Mouse (Mus musculus) testis, postnatal 14 days (tissue): Measurements from ENCODE around the gene Abce1.

Experiments
- DNase-seq: peaks from one replicate; pipeline ENCODE4 v3.0.0; 2021; ENCODE audit warnings: low spot score

The Abce1 gene

GRCm38 (mm10) chr8:79639586-79640451 lies 71.7 kb downstream of the Abce1 start, which contains the start of gene Otud4:
TSS of gene Otud4 (plus strand) at chr8:79639618.
- peak; percentile 71 for DNase-seq

GRCm38 (mm10) chr8:79638707-79639549 lies 72.6 kb downstream of the Abce1 start:
- DNase-seq = peak; percentile 100

DNA sequence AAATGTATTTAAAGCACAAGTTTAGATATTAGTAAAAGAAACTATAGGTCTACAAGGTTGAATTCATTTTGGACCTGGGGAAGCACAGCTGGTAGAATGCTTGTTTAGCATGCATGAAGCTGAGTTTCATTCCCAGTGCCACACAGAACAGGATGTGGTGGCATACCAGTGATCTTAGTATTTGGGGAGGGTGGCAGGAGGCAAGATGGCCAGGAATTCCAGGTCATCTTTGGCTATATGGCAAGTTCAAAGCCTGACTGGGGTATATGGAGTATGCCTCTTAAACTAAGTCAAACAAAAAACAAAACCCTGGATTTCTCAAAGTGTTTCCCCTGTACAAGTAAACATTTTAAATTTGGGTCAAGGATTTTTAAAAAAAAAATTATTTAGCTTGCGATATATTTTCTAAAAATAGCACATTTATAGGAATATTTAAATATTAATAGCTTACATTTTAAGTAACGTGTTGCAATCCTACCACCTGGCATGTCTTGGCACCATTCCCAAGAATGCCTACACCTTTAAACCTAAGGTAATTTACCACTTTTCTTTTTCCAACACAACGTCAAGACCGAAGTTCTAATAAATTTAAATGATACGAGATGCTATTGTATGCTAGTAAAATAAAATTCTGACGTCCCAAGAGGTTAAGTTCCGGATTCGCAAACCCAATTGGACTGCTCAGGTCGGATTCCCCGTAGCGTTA lies 73.4 kb downstream of the Abce1 start:
- DNase-seq = no peak

DNA sequence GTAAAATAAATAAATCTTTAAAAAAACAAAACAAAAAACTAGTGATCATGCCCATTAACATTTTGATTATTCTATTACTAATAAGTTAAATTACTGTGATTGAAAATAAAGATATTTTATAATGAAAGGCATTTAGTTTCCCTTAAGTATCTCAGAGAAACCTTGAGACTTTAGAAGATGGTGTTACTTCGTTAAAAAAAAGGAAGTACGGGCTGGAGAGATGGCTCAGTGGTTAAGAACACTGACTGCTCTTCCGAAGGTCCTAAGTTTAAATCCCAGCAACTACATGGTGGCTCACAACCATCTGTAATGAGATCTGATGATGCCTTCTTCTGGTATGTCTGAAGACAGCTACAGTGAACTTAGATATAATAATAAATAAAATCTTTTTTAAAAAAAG lies 74.3 kb downstream of the Abce1 start:
- DNase-seq = no peak

DNA sequence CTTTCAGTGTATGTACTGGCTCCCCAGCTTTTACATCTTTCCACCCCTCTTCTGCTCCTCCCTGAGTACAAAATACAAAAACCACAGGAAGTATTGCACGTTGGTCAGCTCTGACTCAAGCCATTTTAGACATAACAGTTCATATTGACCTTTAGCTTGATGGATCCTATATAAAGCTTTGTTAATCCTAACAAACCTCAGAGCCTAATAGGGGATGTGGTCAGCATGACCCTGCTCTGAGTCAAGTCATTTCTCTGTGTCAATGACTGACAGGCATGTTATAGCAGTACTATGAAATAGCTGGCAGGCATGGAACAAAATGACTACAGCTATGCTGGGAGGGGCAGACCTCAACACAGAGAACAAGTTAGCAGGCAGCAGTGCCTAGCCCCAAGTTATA lies 75.4 kb downstream of the Abce1 start:
- no peak for DNase-seq

DNA sequence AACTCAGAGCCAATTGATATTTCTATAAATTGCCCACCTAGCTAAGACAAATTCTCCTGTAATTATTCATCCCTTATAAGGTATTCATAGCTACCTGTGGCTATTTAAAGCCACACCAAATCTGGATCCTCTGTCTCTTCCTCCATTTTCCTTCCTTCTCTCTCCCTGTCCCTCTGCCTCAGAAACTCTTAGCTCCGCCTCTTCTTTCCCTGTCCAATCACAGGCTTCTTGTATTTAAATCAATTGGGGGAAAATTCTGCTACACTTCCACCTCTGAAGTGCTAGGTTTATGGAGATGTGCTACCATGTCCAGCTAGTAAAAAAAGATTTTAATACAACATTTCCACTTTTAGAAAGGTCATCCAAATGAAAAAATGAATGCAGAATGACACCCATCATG lies 76.0 kb downstream of the Abce1 start:
- DNase-seq = no peak
